Mouse (Mus musculus) urinary bladder, postnatal 25 days (tissue): ENCODE data around the gene Gria2.

Source experiments
- DNase-seq: peaks from one replicate; pipeline ENCODE4 v3.0.0; 2022; ENCODE audit warnings: low spot score

The Gria2 gene

DNA sequence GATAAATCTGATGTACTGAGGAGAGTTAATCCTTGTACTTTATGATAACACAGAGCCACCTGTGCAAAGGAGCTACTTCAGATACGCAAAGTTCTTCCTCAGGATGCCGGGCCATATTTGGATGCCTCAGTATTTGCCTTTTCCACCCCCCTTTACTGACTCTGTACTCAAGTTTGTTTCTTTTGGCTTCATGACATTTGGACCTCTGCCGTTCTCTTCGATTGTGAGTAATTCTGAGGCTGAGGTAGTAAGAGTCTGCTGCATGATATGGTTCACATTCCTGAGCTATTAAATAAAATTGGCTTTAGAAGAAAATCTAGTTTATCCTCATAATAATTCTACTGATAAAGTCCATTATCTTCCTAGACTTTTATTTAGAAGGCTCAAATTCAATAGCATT, 26.7 kb downstream of the Gria2 start:
- DNase-seq: no peak

DNA sequence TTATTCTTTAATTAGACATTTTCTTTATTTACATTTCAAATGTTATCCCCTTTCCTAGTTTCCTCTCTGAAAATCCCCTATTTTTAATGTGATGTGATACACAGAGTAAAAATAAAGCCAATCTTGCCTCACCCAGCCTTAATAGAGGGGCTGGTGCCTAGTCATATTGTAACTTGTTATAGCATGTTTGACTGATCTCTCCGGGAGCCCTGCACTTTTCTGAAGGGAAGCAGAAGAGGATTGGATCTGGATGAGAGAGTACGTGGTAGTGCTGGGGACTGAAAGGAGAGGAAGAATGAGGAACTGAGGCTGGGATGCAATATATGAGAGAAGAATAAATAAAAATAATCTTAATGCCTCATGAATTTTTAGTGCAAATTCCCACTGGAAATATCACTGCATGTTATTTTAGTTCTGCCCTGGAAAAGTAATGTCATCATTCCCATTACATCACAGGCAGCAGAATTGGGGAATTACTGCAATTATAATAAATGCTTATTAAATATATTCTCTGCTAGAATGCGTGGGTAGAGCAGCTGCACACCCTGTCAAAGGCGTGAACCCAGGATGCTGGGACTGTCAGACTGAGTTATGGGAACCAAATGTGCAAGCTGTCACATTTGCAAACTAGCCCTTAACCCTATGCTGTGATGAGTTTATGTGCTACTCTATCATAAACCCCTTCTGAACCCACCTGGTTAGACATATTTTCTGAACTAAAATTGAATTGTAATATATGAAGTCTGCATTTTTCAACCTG, 28.4 kb downstream of the Gria2 start:
- DNase-seq: no peak

DNA sequence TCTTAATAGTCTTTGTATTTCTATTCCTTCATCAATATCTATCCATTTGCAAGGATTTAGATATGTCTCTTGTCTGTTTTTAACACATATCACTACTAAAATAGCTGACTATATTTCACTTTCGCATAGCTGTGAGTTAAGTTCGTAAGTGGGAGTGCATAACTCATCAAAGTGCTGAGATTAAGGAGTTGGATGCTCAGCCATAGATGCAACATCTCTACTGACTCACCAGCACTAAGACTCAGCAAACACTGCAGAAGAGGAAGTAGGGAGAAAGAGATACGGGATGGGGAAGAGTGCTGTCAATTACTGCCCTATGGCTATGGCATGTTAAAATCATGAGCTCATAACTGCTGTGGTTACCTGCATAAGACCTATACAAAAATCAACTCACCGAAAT, 29.4 kb downstream of the Gria2 start:
- no peak for DNase-seq

DNA sequence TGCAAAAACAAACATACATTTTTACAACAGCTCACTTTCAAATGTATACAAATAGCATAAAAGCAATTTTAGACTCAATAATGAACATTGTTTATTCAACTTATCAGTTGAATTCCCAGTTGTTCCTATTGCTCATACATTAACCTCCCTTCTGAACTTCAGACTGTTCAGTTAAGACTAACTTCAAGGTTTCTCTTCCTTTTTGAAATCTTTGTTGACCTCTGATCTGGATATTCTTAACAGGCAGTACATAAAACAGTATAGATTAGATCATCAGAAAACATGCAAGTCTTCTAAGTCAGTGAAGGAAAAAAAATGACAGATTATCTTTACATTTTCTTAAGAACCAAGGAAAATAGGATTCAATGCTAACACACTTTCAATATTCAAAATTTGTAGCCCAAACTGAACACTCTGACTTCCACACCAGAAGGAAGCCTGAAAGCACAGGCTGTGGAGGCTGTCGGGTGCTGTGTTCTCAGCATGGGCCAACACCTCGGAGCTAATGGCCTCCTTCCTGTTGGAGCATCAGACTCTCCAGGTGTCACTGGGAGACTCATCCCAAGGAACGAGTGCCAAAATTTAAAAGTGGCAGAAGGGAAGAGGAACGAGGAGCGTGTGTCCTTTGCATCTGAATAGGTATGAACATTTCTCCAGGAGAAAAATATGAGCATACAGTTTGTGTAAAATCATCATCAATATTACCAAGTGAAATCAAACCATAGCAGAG, 33.0 kb downstream of the Gria2 start:
- no peak for DNase-seq

DNA sequence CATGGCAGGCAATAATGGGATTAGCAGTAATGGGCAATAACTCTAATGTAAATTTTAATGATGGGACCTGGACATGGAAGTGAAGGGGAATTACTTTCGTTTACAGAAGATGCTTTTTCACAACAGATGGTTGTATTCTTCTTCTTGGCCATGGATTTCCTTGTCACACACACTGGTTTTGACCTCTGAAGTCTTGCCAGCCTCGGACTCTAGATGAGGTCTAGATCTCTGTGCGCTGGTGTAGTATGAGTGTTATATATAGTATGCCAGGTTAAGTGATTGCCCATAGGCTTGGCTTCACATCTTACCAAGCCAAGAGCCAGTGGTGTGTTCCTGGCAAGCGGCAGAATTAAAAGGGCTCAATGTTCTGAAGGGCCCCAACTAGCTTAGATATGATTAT, 43.7 kb downstream of the Gria2 start:
- DNase-seq: no peak

DNA sequence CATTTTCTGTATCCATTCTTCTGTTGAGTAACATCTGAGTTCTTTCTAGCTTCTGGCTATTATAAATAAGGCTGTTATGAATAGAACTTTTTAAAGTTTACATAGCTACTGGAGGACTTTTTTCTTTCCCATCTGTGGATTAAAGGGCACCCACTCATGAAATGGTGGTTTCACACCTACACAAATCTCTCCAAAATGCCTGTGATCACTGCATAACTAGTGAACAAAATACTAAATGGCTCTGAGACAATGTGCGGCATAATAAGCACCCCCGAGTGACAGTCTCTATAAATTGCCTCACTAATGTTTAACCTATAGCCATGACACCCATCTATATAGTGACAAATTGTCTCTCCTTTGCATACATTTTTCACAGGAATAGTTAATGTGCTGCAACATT, 44.3 kb downstream of the Gria2 start:
- no peak for DNase-seq

DNA sequence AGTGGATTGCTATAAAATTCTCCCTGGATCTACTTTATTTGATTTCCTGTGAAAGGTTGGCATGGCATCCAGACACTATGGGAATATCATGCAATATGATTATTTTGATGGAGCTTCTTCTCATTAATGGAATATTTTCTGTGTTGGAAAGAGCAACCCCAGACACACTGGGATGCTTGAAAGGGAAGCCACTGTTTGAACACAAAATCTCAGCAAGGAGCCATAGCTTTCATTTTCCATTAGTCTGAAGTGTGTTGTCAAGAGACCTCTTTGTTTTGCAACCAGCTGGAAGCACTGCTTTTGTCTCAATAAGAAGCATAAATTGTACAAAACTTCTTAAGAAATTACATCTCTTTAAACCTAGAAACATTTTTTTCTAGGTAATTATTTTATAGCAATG, 51.8 kb downstream of the Gria2 start:
- DNase-seq: no peak

DNA sequence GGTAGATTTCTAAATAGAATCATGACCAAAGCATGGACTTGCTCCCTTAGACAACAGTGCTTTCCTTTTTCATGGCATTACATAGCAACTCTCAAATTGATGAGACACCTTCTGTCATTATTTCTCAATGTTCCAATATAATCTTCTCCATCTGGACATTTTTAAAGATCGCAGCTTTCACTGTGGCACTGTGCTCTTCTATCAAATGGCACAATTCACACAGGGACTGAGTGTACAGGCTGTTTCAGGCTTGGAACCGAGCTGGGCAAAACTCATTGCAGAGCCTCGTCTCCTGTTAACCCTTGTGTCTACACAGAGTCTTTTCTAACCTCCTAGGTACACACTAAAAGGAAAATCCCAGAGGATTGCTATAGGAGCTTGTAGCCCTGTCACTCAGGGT, 77.4 kb downstream of the Gria2 start:
- no peak for DNase-seq

DNA sequence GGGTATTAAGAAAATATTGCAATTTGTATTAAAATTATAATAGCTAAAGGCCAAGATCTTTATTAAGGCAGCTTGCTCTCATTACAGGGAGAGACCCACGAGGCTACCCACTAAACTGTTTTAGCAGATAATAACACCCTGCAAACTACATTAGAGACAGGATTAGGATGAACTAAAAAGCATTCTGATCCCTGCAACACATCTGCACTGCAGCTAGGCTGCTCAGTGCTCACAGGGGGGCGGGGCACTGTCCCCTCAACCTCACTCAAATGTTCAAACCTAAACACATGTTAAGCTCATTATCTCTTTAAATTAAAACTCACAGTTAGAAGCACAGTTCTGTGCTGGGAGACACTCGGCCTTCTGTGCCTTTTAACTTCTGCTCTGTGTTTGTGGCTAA, 89.5 kb downstream of the Gria2 start:
- no peak for DNase-seq

DNA sequence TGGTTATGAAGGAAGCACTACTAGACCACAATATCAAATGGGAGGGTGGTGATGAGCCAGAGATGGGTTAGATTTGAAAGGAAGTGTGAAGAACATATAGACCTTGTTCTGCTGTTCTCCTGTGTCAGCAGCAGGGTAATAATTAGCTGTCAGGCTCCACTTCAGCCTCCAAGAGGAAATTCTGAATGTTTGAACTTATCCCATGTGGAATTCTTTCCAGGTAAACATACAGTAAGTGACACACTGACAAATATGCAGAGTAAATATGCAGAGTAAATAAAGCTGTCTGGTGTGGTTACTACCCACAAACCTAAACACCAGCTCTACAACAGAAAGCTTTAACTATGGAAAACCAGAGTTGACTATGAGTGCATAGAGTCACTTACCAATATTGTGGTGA, 93.6 kb downstream of the Gria2 start:
- DNase-seq: no peak

DNA sequence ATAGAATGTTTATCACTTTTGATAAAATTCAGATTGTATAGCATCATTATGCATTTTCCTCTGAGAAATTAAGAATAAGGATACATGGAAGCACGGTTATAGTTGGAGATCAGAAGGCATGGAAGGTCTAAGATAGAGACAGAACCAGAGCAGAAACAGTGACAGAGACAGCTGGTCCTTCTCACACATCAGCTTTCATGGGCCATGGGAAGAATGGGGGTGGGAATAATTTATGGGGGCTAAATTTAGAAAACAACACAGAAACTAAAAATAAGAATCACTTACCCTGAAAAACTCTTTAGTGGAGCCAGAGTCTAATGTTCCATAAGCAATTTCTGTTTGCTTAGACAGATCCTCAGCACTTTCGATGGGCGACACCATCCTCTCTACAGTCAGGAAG, 100.5 kb downstream of the Gria2 start:
- DNase-seq: no peak

DNA sequence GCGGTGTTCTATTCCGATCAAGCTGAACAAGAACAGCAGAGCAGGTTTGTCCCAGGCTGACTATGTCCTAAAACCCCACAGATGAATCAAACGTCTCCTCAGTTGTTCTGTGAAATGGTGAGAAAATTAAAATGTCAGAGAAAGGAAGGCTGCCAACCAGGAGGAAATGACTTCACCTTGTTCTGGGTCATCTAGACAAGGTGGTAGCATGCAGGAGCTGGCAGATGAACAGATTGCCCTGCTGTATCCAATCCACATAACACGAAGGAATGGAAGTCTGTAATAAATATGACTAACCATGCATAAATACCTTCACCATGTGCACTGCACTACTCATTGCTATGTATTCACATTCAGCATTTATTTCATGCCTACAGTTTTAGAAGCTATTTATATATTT, 105.1 kb downstream of the Gria2 start:
- no peak for DNase-seq

DNA sequence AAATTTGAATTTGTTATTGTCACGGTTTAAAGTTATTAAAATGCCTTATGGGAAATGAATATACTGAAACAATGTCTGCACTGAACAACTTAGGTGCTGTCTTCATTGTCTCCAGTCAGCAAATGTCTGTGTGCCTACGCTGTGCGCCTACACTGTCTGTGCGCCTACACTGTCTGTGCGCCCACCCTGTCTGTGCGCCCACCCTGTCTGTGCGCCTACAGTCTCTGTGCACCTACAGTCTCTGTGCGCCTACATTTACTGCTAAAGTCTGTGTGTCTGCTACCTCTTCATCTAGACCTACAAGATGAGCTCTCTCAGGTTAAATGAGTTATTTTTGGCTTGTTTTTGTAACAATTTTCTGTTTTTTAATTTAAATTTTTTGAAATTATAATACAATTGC, 107.7 kb downstream of the Gria2 start:
- no peak for DNase-seq

DNA sequence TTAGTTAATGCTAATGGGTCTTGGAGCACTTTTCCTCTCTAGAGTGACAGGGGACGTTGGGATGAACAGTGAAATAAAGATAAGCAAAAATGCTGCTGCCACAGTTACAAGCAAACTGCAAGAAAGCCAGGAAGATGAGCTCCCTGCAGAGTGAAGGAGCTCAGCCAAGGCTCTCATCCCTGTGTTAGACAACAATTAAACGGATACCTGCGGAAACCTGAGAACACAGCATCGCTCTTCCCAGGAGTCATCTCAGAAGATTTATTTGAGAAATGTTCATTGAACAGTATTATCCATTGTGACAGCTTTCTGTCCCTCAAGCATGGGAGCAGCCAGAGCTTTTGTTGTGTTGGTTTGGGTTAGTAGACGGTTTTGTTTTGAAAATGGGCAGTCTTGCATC, 137.5 kb downstream of the Gria2 start:
- no peak for DNase-seq

DNA sequence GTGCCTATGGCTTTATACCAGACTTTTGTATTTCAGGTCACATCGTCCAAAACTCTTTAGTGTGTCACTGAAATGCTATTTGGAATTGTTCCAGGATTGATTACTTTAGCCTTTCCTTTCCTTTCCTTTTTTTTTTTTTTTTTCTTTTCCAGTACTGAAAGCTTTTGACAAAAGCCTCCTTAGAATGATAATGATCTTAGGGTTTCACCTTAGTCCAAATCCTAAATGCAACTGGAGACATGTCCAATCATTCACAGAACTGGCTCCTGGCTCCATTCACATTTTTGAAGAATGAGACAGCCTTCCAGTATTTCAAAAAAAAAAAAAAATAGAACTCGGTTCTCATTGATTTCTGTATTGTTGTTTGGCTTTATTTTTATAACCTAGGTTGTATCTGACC, 139.3 kb downstream of the Gria2 start:
- no peak for DNase-seq

DNA sequence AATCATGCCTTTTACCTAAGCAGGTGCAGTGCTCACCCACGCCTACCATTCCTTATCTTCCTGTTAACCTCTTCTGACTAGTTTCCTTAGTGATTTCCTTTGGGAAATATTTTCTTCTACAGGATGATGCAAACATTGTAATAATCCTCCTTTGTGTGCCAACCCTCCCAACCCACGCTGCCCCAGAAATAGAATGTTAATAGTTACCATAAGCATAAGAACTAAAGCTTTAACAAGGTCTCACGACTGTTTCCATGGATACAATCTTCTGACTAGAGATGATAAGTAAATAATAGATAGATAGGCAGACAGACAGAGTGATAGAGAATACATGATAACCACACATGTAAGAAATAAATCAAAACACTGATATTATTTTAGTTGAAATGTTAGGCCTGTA, 140.8 kb downstream of the Gria2 start:
- DNase-seq: no peak

DNA sequence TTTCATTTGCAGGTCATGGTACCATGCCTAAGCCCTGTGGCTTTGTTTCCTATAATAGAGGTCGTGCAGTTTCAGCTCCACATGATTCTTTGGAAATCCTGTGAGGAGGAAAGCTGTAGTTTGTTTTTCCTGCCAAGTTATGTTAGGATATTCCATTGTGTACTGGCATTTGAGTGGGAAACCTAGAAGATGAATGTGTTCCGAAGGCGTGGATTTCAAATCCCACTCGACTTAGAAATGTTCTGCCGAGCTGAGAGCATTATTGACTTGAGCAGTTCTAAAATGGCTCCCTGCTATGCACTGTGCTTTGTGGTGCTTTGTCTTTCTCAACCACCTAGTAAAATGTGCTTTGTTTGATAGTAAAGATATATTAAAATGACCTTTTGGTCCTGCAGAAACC, 150.4 kb downstream of the Gria2 start:
- no peak for DNase-seq
